Mouse (Mus musculus): ENCODE measurements around the gene Togaram1.

The Togaram1 gene

GRCm38 (mm10) chr12:65048799-65049198 is 83.2 kb downstream of the Togaram1 start:
- DNase-seq (ENCODE audit: extremely low spot score, low spot score), result no peak

GRCm38 (mm10) chr12:65058203-65058602 is 92.6 kb downstream of the Togaram1 start:
- no peak for DNase-seq (ENCODE audit: extremely low spot score, low spot score)

GRCm38 (mm10) chr12:65061082-65061481 is 95.5 kb downstream of the Togaram1 start:
- DNase-seq (ENCODE audit: extremely low spot score, low spot score), result no peak

GRCm38 (mm10) chr12:65065241-65065640 is 99.6 kb downstream of the Togaram1 start:
- DNase-seq (ENCODE audit: extremely low spot score, low spot score), result no peak

GRCm38 (mm10) chr12:65066234-65066633 is 100.6 kb downstream of the Togaram1 start:
- DNase-seq (ENCODE audit: extremely low spot score, low spot score), result no peak

- DNase-seq (ENCODE audit: extremely low spot score, low spot score), result no peak
Observed at GRCm38 (mm10) chr12:65068409-65068808, 102.8 kb downstream of the Togaram1 start.

Data from neural tube, embryonic 10.5 days (tissue).